In the genomic region with DNA sequence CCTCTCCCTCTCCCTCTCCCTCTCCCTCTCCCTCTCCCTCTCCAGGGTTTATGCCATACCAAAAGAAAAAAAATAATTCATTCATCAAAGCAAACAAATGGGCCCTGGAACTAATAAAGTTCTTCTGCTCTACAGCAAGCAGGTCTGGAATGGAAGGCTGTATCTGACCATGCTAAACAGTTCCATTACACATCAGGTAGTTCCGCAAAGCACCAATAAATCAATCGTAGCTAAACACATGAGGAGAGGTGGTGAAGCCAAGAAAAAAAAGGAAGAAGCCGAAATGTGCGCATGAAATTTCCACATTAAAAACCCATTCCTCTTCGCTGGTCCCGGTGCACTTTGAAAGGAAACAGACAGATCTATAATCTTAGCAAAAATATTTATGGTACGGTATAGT, we compare ENCODE assay signal across 13 mouse cellular contexts.
"Had no signal": no experiment of that assay in that cellular context is flagged by ENCODE, and none has a peak within 500 bp of the region (broad histone marks: within the 10 kb centered on the region; RNA-seq: fewer than 3 reads in every experiment).

No protein-coding gene starts in this region.

- H3K4me1 ChIP-seq: midbrain, embryonic 13.5 days; midbrain, embryonic 15.5 days; neural tube, embryonic 12.5 days; stomach, embryonic 15.5 days had no signal

- ATAC-seq: midbrain, embryonic 13.5 days; midbrain, embryonic 15.5 days had no signal

- DNase-seq: lung, adult 18-20 months; lung, embryonic 14.5 days; lung, postnatal 10 days; lung, postnatal 4 days; right cerebral cortex, postnatal 14 days; thymus, adult 18-20 months; thymus, postnatal 14 days; thymus, postnatal 36 days had no signal

- H3K9ac ChIP-seq: lung, embryonic 14.5 days; midbrain, embryonic 13.5 days; midbrain, embryonic 15.5 days; neural tube, embryonic 12.5 days; stomach, embryonic 15.5 days had no signal

- H3K36me3 ChIP-seq: midbrain, embryonic 13.5 days; midbrain, embryonic 15.5 days; neural tube, embryonic 12.5 days; stomach, embryonic 15.5 days had no signal

- H3K4me3 ChIP-seq: midbrain, embryonic 13.5 days; midbrain, embryonic 15.5 days; neural tube, embryonic 12.5 days; stomach, embryonic 15.5 days had no signal

- H3K4me2 ChIP-seq: lung, embryonic 14.5 days; midbrain, embryonic 11.5 days; midbrain, embryonic 13.5 days; midbrain, embryonic 15.5 days; neural tube, embryonic 12.5 days; stomach, embryonic 15.5 days had no signal

- H3K9me3 ChIP-seq: midbrain, embryonic 13.5 days; midbrain, embryonic 15.5 days; neural tube, embryonic 12.5 days; stomach, embryonic 15.5 days had no signal

- H3K27ac ChIP-seq: midbrain, embryonic 13.5 days; midbrain, embryonic 15.5 days; neural tube, embryonic 12.5 days; stomach, embryonic 15.5 days had no signal

- H3K27me3 ChIP-seq: midbrain, embryonic 13.5 days; midbrain, embryonic 15.5 days; neural tube, embryonic 12.5 days; stomach, embryonic 15.5 days had no signal
